Mouse (Mus musculus): ENCODE results near the gene Abcc10.

- TF ChIP-seq CTCF (conservative IDR thresholded peaks at IDR 0.05; ENCODE audit: low read length) (no peak), NANOG (IDR thresholded peaks at IDR 0.05; ENCODE audit: borderline replicate concordance, low read length) (no peak)
Observed at GRCm38 (mm10) chr17:46268026-46268720, 60.0 kb downstream of the Abcc10 start.
